Mouse (Mus musculus) C2C12 (cell line): ENCODE results near the gene Olfr533. TPM values are rescaled to one million over a fixed set of nuclear protein-coding genes. Genes with fewer than 3 reads are reported as not detected.
"Not testable (repeated sequence)": the region's sequence is repeated elsewhere in the genome, so short reads cannot be mapped to it uniquely, and the experiment has no call there.

Experiments used
- H3K27me3 ChIP-seq: one replicate; pipeline ENCODE4 v1.6.1; 2011; ENCODE audit not compliant: control insufficient read depth, insufficient read depth, insufficient read length
- H3K36me3 ChIP-seq: one replicate; pipeline ENCODE4 v1.6.1; 2011; ENCODE audit not compliant: control insufficient read depth, insufficient read depth
- H3K4me3 ChIP-seq: one replicate; pipeline ENCODE4 v1.5.1; 2011; ENCODE audit warnings: mild to moderate bottlenecking, control low read depth; ENCODE audit not compliant: poor library complexity, insufficient read depth, severe bottlenecking
- H3K79me2 ChIP-seq: one replicate; pipeline ENCODE4 v1.6.1; 2011; ENCODE audit not compliant: control insufficient read depth, insufficient read depth
- H3K79me3 ChIP-seq: one replicate; pipeline ENCODE4 v1.6.1; 2011; ENCODE audit warnings: low read depth, control low read depth
- H3ac ChIP-seq: one replicate; pipeline ENCODE3; 2011; ENCODE audit warnings: low read depth; ENCODE audit not compliant: control insufficient read depth, insufficient read length
- CEBPB ChIP-seq: IDR thresholded peaks from one replicate; pipeline ENCODE4 v1.6.1; 2011; ENCODE audit warnings: low read depth, mild to moderate bottlenecking, control low read depth, moderate library complexity
- CTCF ChIP-seq: IDR thresholded peaks from one replicate; pipeline ENCODE4 v1.5.1; 2011; ENCODE audit not compliant: control insufficient read depth, insufficient read depth, insufficient read length
- FOSL1 ChIP-seq: IDR thresholded peaks from one replicate; pipeline ENCODE4 v1.8.0; 2011; ENCODE audit warnings: mild to moderate bottlenecking, low read length; ENCODE audit not compliant: poor library complexity, insufficient read depth, severe bottlenecking
- MAX ChIP-seq: IDR thresholded peaks from one replicate; pipeline ENCODE4 v1.6.1; 2011; ENCODE audit warnings: mild to moderate bottlenecking, control low read depth
- MYOD1 ChIP-seq: IDR thresholded peaks from one replicate; pipeline ENCODE4 v1.6.1; 2011; ENCODE audit warnings: low read depth; ENCODE audit not compliant: control insufficient read depth, insufficient read length
- USF1 ChIP-seq: IDR thresholded peaks from one replicate; pipeline ENCODE4 v1.6.1; 2011; ENCODE audit warnings: low read depth, mild to moderate bottlenecking, control low read depth, moderate library complexity
- polyA plus RNA-seq: library from polyadenylated mRNA; unstranded; fragments of >200 nt; fragmentation: generic; extraction: Trizol; gene quantifications from one replicate; pipeline ENCODE4 v1.2.1, GENCODE M21; 2012; ENCODE audit warnings: missing spikeins

The Olfr533 gene
- polyA plus RNA-seq, 1 experiment = not detected

DNA sequence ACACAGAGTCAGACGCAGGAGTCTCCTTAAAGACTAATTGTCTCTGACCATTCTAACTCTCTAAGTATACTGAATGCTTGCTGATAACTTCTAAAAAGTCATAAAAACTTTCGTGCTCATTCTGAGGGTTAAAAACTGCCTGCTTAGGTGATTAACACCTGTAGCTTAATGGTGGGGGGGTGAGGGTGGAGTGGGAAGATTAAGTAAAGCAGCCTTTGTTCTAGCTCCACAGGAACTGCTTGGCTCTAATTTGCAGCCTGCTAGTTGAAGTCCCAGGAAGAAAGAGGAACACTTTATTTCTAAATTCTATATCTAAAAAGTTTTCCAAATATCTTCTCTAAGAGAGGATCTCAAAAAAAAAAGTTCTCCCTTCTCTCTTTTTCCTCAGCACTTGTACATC is 31.1 kb downstream of the Olfr533 start:
- H3K79me3 ChIP-seq = no peaks in the 10 kb centered on the region
- no peaks in the 10 kb centered on the region for H3K36me3 ChIP-seq
- no peak for TF ChIP-seq MAX
- no peak for TF ChIP-seq MYOD1
- TF ChIP-seq FOSL1 = no peak
- TF ChIP-seq USF1 = no peak
- no peaks in the 10 kb centered on the region for H3K79me2 ChIP-seq
- no peak overlapping the region for H3K4me3 ChIP-seq
- H3K27me3 ChIP-seq = no peaks in the 10 kb centered on the region
- H3ac ChIP-seq = no peak overlapping the region

GRCm38 (mm10) chr7:140494702-140495101 is 31.5 kb downstream of the Olfr533 start:
- H3ac ChIP-seq = no peak overlapping the region
- H3K27me3 ChIP-seq = no peaks in the 10 kb centered on the region
- H3K79me3 ChIP-seq = no peaks in the 10 kb centered on the region
- TF ChIP-seq FOSL1 = no peak
- no peak for TF ChIP-seq CEBPB
- no peak for TF ChIP-seq USF1
- TF ChIP-seq CTCF = no peak
- H3K4me3 ChIP-seq = no peak overlapping the region
- H3K79me2 ChIP-seq = no peaks in the 10 kb centered on the region
- no peaks in the 10 kb centered on the region for H3K36me3 ChIP-seq

GRCm38 (mm10) chr7:140507346-140508021 is 44.3 kb downstream of the Olfr533 start, which contains the start of gene Olfr536:
Gene Olfr536 (minus strand): TSS chr7:140507396.
- not testable (repeated sequence) for H3K79me2 ChIP-seq, H3K4me3 ChIP-seq, H3K27me3 ChIP-seq, H3ac ChIP-seq, H3K79me3 ChIP-seq, H3K36me3 ChIP-seq

Other genes starting within 250 kb of the Olfr533 start
- not detected for gene Cd163l1, start 245.1 kb upstream of the Olfr533 start, polyA plus RNA-seq
- not detected for gene 5830411N06Rik, start 216.1 kb upstream of the Olfr533 start, polyA plus RNA-seq
- gene Olfr525, start 142.5 kb upstream of the Olfr533 start, polyA plus RNA-seq = not detected
- gene Olfr527, start 129.4 kb upstream of the Olfr533 start, polyA plus RNA-seq = not detected
- gene Olfr60, start 101.7 kb upstream of the Olfr533 start, polyA plus RNA-seq = not detected
- gene Olfr530, start 87.0 kb upstream of the Olfr533 start, polyA plus RNA-seq = not detected
- gene Olfr531, start 60.5 kb upstream of the Olfr533 start, polyA plus RNA-seq = not detected
- not detected for gene Olfr532, start 41.7 kb upstream of the Olfr533 start, polyA plus RNA-seq
- gene Olfr535, start 20.8 kb downstream of the Olfr533 start, polyA plus RNA-seq = not detected
- gene Olfr536, start 44.0 kb downstream of the Olfr533 start, polyA plus RNA-seq = not detected
- not detected for gene Olfr538, start 104.5 kb downstream of the Olfr533 start, polyA plus RNA-seq
- not detected for gene Olfr46, start 137.9 kb downstream of the Olfr533 start, polyA plus RNA-seq
- not detected for gene Olfr61, start 165.6 kb downstream of the Olfr533 start, polyA plus RNA-seq
- gene Olfr53, start 183.1 kb downstream of the Olfr533 start, polyA plus RNA-seq = not detected
- gene Olfr539, start 196.6 kb downstream of the Olfr533 start, polyA plus RNA-seq = not detected
- gene Olfr45, start 218.6 kb downstream of the Olfr533 start, polyA plus RNA-seq = not detected
- gene Olfr541, start 233.9 kb downstream of the Olfr533 start, polyA plus RNA-seq = not detected